Mouse (Mus musculus) lung, postnatal 0 days (tissue): ENCODE measurements at regions not wholly inside any gene's neighbourhood (a gene's known extent, or its start where the extent isn't known, plus 50 kb on each side); places are given as distances from the start of the nearest gene placed in this dataset.

Experiments used
- CTCF ChIP-seq: IDR thresholded peaks from 2 replicates; pipeline ENCODE4 v1.5.1; 2016; ENCODE audit warnings: antibody characterized with exemption, mild to moderate bottlenecking
- EP300 ChIP-seq: IDR thresholded peaks from 2 replicates; pipeline ENCODE4 v1.6.1; 2016; ENCODE audit warnings: antibody characterized with exemption, mild to moderate bottlenecking, control low read depth

- no peak for TF ChIP-seq CTCF
- no peak for TF ChIP-seq EP300
These were observed 126.2 kb upstream of the Igsf21 start for GRCm38 (mm10) chr4:140372586-140373325.
